Mouse (Mus musculus): ENCODE measurements around the gene Arfgap2. TPM values are rescaled to one million over a fixed set of nuclear protein-coding genes. Genes with fewer than 3 reads are reported as not detected.

Gene Arfgap2
- polyA plus RNA-seq, 1 experiment from 2014 or later = 85.6 TPM

DNA sequence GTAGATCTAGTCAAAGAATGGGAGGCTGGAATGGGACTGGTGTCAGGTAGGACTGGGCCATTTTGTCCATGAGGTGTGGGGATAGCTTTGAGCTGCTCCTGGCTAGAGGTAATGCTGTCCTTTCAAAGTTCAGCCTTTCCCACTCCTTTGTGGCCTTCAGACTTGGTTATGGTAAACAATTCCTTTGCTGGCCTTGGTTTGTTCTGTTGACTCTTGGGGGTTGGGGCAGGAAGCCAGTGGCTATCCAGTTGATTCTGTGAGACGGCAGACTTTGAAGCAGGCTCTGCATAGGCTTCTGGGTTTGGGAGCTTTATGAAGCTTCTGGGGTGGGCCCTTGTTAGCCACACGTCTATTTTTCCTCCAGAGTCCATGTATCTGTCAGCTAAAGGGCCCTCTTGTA is 3.9 kb downstream of the Arfgap2 start:
- Histone ChIP-seq H3K4me3 (no peak overlapping the region), H3K4me2 (replicated peaks) (no peak overlapping the region), H3K36me3 (peaks cover 63% of the 10 kb centered on the region), H3K9ac (no peak overlapping the region), H3K4me1 (peaks cover 17% of the 10 kb centered on the region), H3K27ac (no peak overlapping the region), H3K9me3 (replicated peaks) (no peaks in the 10 kb centered on the region), H3K27me3 (no peaks in the 10 kb centered on the region)
- 89% methylated on average over 2 of the region's 2 CpGs for WGBS
- ATAC-seq (ENCODE audit: low FRiP score) = no peak

DNA sequence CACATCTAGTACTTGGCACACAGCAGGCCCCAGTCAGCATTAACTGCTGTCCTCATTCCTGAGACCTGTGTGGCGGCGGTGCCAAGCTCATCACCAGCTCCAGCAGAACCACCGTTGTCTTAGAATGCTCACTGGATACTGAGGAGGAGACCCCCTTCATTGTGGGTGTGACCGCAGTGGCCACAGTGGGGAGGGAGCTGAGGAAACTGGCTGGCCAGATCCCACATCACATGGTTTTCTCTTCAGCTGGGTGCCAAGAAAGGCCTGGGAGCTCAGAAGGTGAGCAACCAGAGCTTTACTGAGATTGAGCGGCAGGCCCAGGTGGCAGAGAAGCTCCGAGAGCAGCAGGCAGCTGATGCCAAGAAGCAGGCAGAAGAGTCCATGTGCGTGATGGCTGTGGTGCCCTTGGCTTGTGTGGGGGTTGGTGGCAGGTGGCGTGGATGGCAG is 4.9 kb downstream of the Arfgap2 start:
- H3K9ac ChIP-seq = no peak overlapping the region
- H3K4me2 ChIP-seq (replicated peaks) = no peak overlapping the region
- no peak for ATAC-seq (ENCODE audit: low FRiP score)
- no peaks in the 10 kb centered on the region for H3K27me3 ChIP-seq
- peaks cover 73% of the 10 kb centered on the region for H3K36me3 ChIP-seq
- H3K9me3 ChIP-seq (replicated peaks) = no peaks in the 10 kb centered on the region
- no peak overlapping the region for H3K4me3 ChIP-seq
- WGBS = 94% methylated on average over 8 of the region's 8 CpGs
- H3K27ac ChIP-seq = no peak overlapping the region
- peaks cover 10% of the 10 kb centered on the region for H3K4me1 ChIP-seq

DNA sequence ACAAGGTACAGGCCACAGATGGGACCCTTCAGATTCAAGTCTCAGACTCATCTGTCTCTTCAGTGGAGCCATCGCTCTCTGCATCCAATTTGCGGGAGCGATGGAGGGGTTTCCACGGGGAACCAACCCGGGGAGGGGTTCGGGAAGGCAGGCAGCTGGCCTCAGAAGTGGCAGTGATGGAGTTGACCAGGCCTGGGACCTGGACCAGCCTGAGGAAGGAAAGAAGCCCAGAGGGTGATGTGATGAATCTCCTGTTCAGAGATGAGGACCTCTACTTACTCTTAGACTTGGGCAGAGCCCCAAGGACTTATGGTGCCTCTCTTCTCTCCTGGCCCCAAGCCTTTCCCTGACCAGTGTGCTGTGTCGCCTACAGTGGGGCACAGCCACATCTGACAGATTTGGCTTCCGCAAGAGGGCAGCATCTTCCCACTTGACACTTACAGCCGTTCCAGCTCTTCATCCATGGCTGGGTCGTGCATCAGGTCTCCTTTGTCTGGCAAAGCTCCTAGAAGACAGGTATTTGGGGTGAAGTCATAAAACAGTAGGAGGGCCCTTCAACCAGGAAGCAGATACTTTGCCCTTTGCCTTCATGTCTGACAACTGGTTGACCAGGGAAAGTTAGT is 14.1 kb downstream of the Arfgap2 start:
- Histone ChIP-seq H3K27me3 (no peaks in the 10 kb centered on the region), H3K4me2 (replicated peaks) (no peak overlapping the region), H3K9ac (no peak overlapping the region), H3K4me1 (peaks cover 4% of the 10 kb centered on the region; the same call in 1 of the 2 replicates), H3K4me3 (no peak overlapping the region), H3K27ac (peak overlapping the region; percentile 55), H3K36me3 (peaks cover 50% of the 10 kb centered on the region), H3K9me3 (replicated peaks) (no peaks in the 10 kb centered on the region)
- peak; percentile 66 for ATAC-seq (ENCODE audit: low FRiP score)
- WGBS = 35% methylated on average over 10 of the region's 10 CpGs

DNA sequence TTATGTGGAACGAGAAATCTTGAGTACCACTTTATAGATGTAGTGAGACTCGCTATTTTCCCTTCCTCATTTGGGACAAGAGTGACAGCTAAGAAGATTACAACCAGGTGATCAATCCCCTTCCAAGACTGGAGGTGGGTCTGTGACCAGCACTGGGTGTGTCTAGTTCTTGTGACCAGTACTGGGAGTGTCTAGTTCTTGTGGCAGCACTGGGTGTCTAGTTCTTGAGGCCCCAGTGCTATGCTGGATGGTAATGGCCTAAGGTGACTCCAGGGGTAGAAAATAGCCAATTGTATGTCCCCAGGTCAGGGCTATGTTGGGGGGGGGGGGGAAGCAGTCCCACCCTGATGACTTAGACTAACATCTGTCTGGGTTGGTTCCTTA is 14.6 kb downstream of the Arfgap2 start:
- Histone ChIP-seq H3K9me3 (replicated peaks) (no peaks in the 10 kb centered on the region), H3K4me2 (replicated peaks) (no peak overlapping the region), H3K4me1 (peaks cover 4% of the 10 kb centered on the region; the same call in 1 of the 2 replicates), H3K27me3 (no peaks in the 10 kb centered on the region), H3K27ac (no peak overlapping the region), H3K36me3 (peaks cover 45% of the 10 kb centered on the region), H3K9ac (no peak overlapping the region), H3K4me3 (no peak overlapping the region)
- ATAC-seq (ENCODE audit: low FRiP score) = no peak
- WGBS = 82% methylated on average over 2 of the region's 2 CpGs

DNA sequence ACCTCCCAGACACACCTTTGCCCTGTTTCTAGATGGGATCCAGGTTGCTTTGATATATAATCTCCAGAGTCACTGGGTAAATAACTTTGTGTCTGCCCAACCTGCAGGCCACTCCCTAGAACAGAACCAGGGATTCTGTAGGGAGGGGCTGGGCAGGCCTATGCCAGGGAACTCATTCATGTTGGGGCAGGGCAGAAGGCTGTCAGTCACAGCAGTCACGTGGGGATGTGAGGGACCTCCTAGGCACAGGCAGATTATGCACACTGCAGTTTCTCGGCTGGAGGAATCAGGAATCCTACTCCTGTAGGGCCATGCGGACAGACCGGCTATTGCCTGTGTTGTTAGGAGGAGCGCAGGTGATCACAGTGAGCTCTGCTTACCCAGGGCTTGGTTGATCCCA is 16.6 kb downstream of the Arfgap2 start:
- H3K4me1 ChIP-seq = peaks cover 4% of the 10 kb centered on the region; the same call in 1 of the 2 replicates
- H3K4me2 ChIP-seq (replicated peaks) = no peak overlapping the region
- H3K9ac ChIP-seq = no peak overlapping the region
- peak; percentile 14; the same call in 1 of the 2 replicates for ATAC-seq (ENCODE audit: low FRiP score)
- H3K27me3 ChIP-seq = no peaks in the 10 kb centered on the region
- no peak overlapping the region for H3K4me3 ChIP-seq
- 42% methylated on average over 5 of the region's 5 CpGs for WGBS
- H3K27ac ChIP-seq = peak overlapping the region; percentile 13; the same call in 1 of the 2 replicates
- H3K9me3 ChIP-seq (replicated peaks) = no peaks in the 10 kb centered on the region
- H3K36me3 ChIP-seq = peaks cover 26% of the 10 kb centered on the region

DNA sequence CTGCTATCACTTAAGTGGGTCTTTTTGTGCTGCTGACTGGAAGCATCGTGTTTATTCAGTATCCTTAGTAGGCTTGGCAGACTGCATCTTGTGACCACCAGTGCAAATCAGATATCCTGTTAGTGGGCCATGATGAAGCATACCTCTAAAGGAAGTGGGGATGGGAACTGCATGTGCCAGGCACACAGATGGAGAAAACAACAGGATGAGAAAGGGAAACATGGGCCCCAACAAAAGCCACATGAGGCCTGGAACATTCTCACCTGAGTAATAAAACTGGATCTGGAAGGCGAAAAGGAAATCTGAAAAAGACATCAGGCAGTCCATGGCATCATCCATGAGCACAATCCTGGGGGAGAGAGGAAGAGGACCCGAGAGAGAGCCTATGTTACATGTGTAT is 19.2 kb downstream of the Arfgap2 start:
- H3K4me2 ChIP-seq (replicated peaks) = no peak overlapping the region
- H3K27me3 ChIP-seq = no peaks in the 10 kb centered on the region
- no peaks in the 10 kb centered on the region for H3K9me3 ChIP-seq (replicated peaks)
- H3K27ac ChIP-seq = no peak overlapping the region
- WGBS = 90% methylated on average over 3 of the region's 3 CpGs
- no peak for ATAC-seq (ENCODE audit: low FRiP score)
- peaks cover 4% of the 10 kb centered on the region; the same call in 1 of the 2 replicates for H3K4me1 ChIP-seq
- H3K36me3 ChIP-seq = peaks cover 5% of the 10 kb centered on the region; the same call in 1 of the 2 replicates
- H3K4me3 ChIP-seq = no peak overlapping the region
- H3K9ac ChIP-seq = no peak overlapping the region

DNA sequence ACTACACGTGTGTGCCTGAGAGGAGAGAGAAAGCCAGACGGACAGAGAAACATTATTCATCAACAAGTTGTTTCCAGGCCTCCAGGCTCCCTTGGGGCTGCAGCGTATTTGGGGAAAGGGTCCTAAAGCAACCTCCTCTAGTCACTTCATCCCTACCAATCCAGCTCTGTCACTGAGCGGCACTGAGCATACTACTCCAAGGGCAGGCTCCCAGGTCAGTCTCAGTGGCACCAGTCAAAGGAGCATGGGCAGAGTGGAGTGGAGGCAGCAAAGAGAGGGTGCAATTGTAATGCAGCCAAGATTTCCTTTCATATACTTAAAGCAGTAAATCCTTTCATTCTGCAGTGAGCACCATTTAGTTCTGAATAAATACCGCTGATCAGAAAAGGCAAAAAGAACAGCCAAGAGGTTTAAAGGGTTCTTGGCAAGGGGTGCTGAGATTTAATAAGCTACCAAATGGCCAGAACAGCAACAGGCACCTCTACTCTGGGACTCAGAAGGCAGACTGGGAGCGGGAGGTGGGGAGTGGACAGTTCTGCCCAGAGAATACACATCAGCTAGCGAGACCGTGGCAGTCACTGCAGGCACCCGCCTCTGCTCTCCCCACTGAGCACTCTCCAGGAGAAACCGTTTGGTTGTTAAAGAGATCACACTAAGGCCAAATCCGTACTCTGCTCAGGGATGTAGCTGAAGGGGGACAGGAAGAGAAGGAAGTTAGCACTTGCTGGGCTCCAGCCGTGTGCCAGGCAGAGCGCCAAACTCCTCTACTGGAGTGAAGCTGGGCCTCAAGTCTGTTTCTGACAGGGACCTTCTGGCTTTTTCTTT is 19.8 kb downstream of the Arfgap2 start:
- H3K36me3 ChIP-seq = peaks cover 5% of the 10 kb centered on the region; the same call in 1 of the 2 replicates
- 64% methylated on average over 13 of the region's 13 CpGs for WGBS
- H3K4me2 ChIP-seq (replicated peaks) = no peak overlapping the region
- H3K27ac ChIP-seq = no peak overlapping the region
- no peaks in the 10 kb centered on the region for H3K9me3 ChIP-seq (replicated peaks)
- no peaks in the 10 kb centered on the region for H3K27me3 ChIP-seq
- H3K9ac ChIP-seq = no peak overlapping the region
- H3K4me1 ChIP-seq = peaks cover 4% of the 10 kb centered on the region; the same call in 1 of the 2 replicates
- no peak overlapping the region for H3K4me3 ChIP-seq
- no peak for ATAC-seq (ENCODE audit: low FRiP score)

DNA sequence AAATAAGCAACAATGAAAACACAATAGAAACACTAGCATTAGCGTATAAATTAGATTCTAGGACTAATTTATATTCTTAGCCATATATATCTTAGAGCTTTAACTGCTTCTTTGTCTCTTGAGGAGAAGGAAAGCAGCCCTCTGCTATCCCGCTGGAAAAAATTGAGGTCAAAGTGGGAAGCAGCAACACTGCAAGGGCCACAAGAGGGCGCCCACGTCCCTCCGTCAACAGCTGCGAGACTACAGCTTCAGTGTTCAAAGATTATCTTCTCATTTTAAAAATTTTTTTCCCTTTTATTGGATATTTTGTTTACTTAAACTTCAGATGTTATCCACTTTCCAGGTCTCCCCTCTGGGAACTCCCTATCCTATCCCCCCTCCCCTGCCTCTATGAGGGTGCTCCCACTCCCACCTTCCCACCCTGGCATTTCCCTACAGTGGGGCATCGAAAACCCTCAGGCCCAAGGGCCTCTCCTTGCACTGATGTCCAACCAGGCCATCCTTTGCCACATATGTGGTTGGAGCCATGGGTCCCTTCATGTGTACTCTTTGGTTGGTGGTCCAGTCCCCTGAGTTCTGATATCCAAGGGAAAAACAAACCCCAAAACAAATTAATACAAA is 21.2 kb downstream of the Arfgap2 start:
- Histone ChIP-seq H3K4me1 (peaks cover 4% of the 10 kb centered on the region; the same call in 1 of the 2 replicates), H3K36me3 (peaks cover 5% of the 10 kb centered on the region; the same call in 1 of the 2 replicates), H3K27ac (no peak overlapping the region), H3K27me3 (no peaks in the 10 kb centered on the region), H3K4me2 (replicated peaks) (no peak overlapping the region), H3K9me3 (replicated peaks) (no peaks in the 10 kb centered on the region), H3K9ac (no peak overlapping the region), H3K4me3 (no peak overlapping the region)
- 14% methylated on average over 7 of the region's 7 CpGs for WGBS
- peak; percentile 23; the same call in 1 of the 2 replicates for ATAC-seq (ENCODE audit: low FRiP score)

DNA sequence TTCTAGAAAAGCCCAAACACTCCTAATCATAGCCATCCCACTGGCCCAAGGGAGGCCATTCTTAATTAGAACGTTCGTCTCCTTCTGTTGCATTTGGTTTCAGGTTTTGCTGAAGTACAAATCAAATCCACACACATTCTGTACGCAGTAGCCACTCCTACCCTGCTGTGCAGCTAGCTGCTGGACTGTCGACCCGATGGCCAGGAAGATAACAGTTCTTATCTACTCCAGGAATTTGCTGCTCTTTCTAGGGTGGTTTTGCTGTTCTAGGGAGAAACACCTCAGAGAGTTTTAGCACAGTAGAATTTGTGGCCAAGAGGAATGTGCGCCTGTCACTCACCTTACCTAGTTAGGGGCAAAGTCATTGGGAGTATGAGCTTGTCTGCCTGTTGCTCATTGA is 22.8 kb downstream of the Arfgap2 start:
- Histone ChIP-seq H3K27me3 (no peaks in the 10 kb centered on the region), H3K9ac (no peak overlapping the region), H3K4me3 (no peak overlapping the region), H3K4me1 (0 out of 2 replicates have a peak, but pooled peaks cover 3% of the 10 kb centered on the region), H3K9me3 (replicated peaks) (no peaks in the 10 kb centered on the region), H3K4me2 (replicated peaks) (no peak overlapping the region), H3K27ac (no peak overlapping the region), H3K36me3 (no peaks in the 10 kb centered on the region)
- ATAC-seq (ENCODE audit: low FRiP score) = no peak
- 79% methylated on average over 6 of the region's 6 CpGs for WGBS

DNA sequence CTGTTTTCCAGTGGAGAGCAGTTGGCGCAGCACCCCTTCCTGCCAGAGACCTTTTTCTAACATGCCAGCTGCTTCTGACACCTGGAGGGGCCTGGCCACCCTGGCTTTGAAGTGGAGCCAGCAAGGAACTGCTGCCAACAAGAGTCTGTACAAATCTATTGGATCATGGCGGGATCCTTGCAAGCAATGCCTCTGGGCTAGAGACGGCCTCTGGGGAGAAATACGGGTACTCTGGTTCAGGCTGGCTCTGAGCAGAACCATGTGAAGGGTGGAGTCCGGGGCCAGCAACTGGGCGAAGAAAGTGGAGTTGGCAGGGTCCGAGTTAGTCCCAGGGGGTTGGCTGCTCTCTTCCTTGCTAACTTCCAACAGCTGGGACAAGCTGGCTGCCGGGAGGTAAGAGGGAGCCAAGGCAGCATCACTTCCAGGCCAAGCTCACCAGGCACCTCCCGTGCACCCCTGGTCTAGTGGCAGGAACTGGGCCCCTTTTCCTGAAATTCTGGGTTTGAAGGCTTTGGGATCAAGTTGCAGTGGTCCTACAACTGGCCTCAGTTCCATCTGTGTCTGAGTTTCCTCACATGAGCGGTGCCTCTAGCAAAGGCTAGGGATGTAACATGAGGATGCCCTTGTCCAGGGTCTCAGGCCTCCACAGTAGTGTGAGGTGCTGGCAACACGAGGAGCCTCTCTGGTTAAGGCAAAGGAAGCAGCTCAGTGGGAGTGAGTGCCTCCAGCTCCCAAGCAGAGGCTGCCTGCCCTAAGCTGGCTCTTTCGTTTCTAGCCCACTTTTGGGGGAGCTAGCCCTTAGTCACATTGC is 26.6 kb downstream of the Arfgap2 start:
- ATAC-seq (ENCODE audit: low FRiP score) = no peak
- H3K27ac ChIP-seq = no peak overlapping the region
- no peak overlapping the region for H3K4me2 ChIP-seq (replicated peaks)
- no peaks in the 10 kb centered on the region for H3K36me3 ChIP-seq
- no peaks in the 10 kb centered on the region for H3K27me3 ChIP-seq
- no peak overlapping the region for H3K4me3 ChIP-seq
- 0 out of 2 replicates have a peak, but pooled peaks cover 3% of the 10 kb centered on the region for H3K4me1 ChIP-seq
- H3K9ac ChIP-seq = no peak overlapping the region
- WGBS = 75% methylated on average over 12 of the region's 12 CpGs
- no peaks in the 10 kb centered on the region for H3K9me3 ChIP-seq (replicated peaks)

DNA sequence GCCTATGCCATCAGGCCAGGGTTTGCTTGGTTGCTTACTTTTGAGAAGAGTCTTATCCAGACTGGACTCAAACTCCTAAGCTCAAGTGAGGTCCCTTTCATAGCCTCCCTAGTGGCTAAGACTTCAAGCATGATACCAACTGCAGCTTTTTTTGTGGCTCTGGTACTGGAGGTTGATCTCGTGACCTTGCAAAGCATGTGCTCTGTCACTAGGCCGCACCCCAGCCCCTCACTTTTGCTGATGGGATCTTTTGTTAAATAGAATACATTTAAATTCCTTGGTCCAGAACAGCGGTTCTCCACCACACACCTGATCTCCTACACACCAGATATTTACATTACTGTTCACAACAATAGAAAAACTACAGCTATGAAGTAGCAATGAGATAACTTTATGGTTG is 29.5 kb downstream of the Arfgap2 start:
- H3K9me3 ChIP-seq (replicated peaks) = no peaks in the 10 kb centered on the region
- H3K4me2 ChIP-seq (replicated peaks) = no peak overlapping the region
- H3K27me3 ChIP-seq = no peaks in the 10 kb centered on the region
- H3K4me1 ChIP-seq = 0 out of 2 replicates have a peak, but pooled peaks cover 3% of the 10 kb centered on the region
- no peak overlapping the region for H3K4me3 ChIP-seq
- ATAC-seq (ENCODE audit: low FRiP score) = no peak
- no peaks in the 10 kb centered on the region for H3K36me3 ChIP-seq
- no peak overlapping the region for H3K27ac ChIP-seq
- WGBS = 88% methylated on average over 3 of the region's 3 CpGs
- H3K9ac ChIP-seq = no peak overlapping the region
